Mouse (Mus musculus): ENCODE results near the gene Tekt5.

Gene Tekt5

GRCm38 (mm10) chr16:10336454-10337421 is 58.6 kb downstream of the Tekt5 start:
- DNase-seq (ENCODE audit: extremely low spot score) = no peak

- DNase-seq (ENCODE audit: extremely low spot score) = no peak
These were observed 59.3 kb downstream of the Tekt5 start for GRCm38 (mm10) chr16:10335953-10336352.

GRCm38 (mm10) chr16:10332732-10333131 is 62.6 kb downstream of the Tekt5 start:
- DNase-seq (ENCODE audit: extremely low spot score) = no peak

GRCm38 (mm10) chr16:10330586-10331495 is 64.4 kb downstream of the Tekt5 start:
- DNase-seq (ENCODE audit: extremely low spot score) = no peak

GRCm38 (mm10) chr16:10327563-10328333 is 67.5 kb downstream of the Tekt5 start:
- DNase-seq (ENCODE audit: extremely low spot score) = no peak

- no peak for DNase-seq (ENCODE audit: extremely low spot score)
These were observed 75.2 kb downstream of the Tekt5 start for GRCm38 (mm10) chr16:10319914-10320569.

GRCm38 (mm10) chr16:10317197-10317544 is 78.1 kb downstream of the Tekt5 start:
- DNase-seq (ENCODE audit: extremely low spot score) = no peak

- no peak for DNase-seq (ENCODE audit: extremely low spot score)
These were observed 78.6 kb downstream of the Tekt5 start for GRCm38 (mm10) chr16:10316493-10317196.

- DNase-seq (ENCODE audit: extremely low spot score) = peak; percentile 67
These were observed 81.6 kb downstream of the Tekt5 start, which contains the start of gene Emp2 for GRCm38 (mm10) chr16:10313646-10314088. Gene Emp2 (minus strand): TSS chr16:10313968.

- DNase-seq (ENCODE audit: extremely low spot score) = peak; percentile 27
These were observed 82.1 kb downstream of the Tekt5 start for GRCm38 (mm10) chr16:10313226-10313625.

- no peak for DNase-seq (ENCODE audit: extremely low spot score)
These were observed 83.3 kb downstream of the Tekt5 start for GRCm38 (mm10) chr16:10311989-10312388.

GRCm38 (mm10) chr16:10311086-10311485 is 84.2 kb downstream of the Tekt5 start:
- DNase-seq (ENCODE audit: extremely low spot score) = no peak

- DNase-seq (ENCODE audit: extremely low spot score) = no peak
These were observed 84.8 kb downstream of the Tekt5 start for GRCm38 (mm10) chr16:10310507-10310906.
